Mouse (Mus musculus) midbrain, embryonic 10.5 days (tissue): ENCODE results near the gene D10Wsu102e. TPM values are rescaled to one million over a fixed set of nuclear protein-coding genes. Genes with fewer than 3 reads are reported as not detected.
A peak's percentile ranks its signal among the peaks of the same experiment; 100 is the strongest.
"Not testable (repeated sequence)": the region's sequence is repeated elsewhere in the genome, so short reads cannot be mapped to it uniquely, and the experiment has no call there.

ENCODE experiments used
- DNase-seq: peaks from one replicate; pipeline ENCODE4 v3.0.0-alpha.2; 2017; ENCODE audit warnings: low spot score
- H3K27ac ChIP-seq: fragments of 300-500 bp; sonication (generic); replicated peaks from 2 replicates; pipeline ENCODE4 v1.5.1; 2016; ENCODE audit warnings: mild to moderate bottlenecking
- H3K27me3 ChIP-seq: fragments of 300-500 bp; sonication (generic); 2 replicates; pipeline ENCODE4 v1.6.1; 2016; ENCODE audit warnings: low read depth, mild to moderate bottlenecking; ENCODE audit not compliant: poor library complexity, severe bottlenecking
- H3K36me3 ChIP-seq: fragments of 300-500 bp; sonication (generic); 2 replicates; pipeline ENCODE4 v1.6.1; 2016; ENCODE audit warnings: mild to moderate bottlenecking, moderate library complexity
- H3K4me1 ChIP-seq: fragments of 300-500 bp; sonication (generic); 2 replicates; pipeline ENCODE4 v1.6.1; 2016
- H3K4me3 ChIP-seq: fragments of 300-500 bp; sonication (generic); 2 replicates; pipeline ENCODE4 v1.5.1; 2016; ENCODE audit warnings: mild to moderate bottlenecking, moderate library complexity
- H3K9me3 ChIP-seq: fragments of 300-500 bp; sonication (generic); replicated peaks from 2 replicates; pipeline ENCODE4 v1.6.1; 2016; ENCODE audit warnings: mild to moderate bottlenecking
- WGBS: fragments of 180-500 bp; shearing (Covaris S2); methylation state at CpG from one replicate; pipeline ENCODE4 v1.1.7; 2016; 5-methylcytosine and 5-hydroxymethylcytosine counted together
- polyA plus RNA-seq: library from polyadenylated mRNA; unstranded; fragments of >200 nt; fragmentation: Nextera tagmentation; extraction: Ambion mirVana; gene quantifications from 2 replicates; pipeline ENCODE4 v1.2.1, GENCODE M21; 2016

Gene D10Wsu102e
- polyA plus RNA-seq, 1 experiment from 2014 or later = 1.2 TPM

- H3K4me3 ChIP-seq = no peak overlapping the region
- peaks cover 7% of the 10 kb centered on the region for H3K4me1 ChIP-seq
- 90% methylated on average over 11 of the region's 11 CpGs for WGBS
- no peaks in the 10 kb centered on the region for H3K9me3 ChIP-seq
- H3K36me3 ChIP-seq = no peaks in the 10 kb centered on the region
- DNase-seq = no peak
- peaks cover 47% of the 10 kb centered on the region for H3K27me3 ChIP-seq
- H3K27ac ChIP-seq = no peak overlapping the region
Measured at GRCm38 (mm10) chr10:83332581-83332980, 27.4 kb upstream of the D10Wsu102e start.

- Histone ChIP-seq H3K36me3 (no peaks in the 10 kb centered on the region), H3K27ac (no peak overlapping the region), H3K27me3 (peaks cover 74% of the 10 kb centered on the region), H3K9me3 (no peaks in the 10 kb centered on the region), H3K4me1 (peaks cover 10% of the 10 kb centered on the region), H3K4me3 (no peak overlapping the region)
- WGBS = 32% methylated on average over 7 of the region's 7 CpGs
- no peak for DNase-seq
Measured at GRCm38 (mm10) chr10:83336336-83336735, 23.7 kb upstream of the D10Wsu102e start.

- peak within 1 kb of the TSS; percentile 75 for H3K27ac ChIP-seq
- H3K36me3 ChIP-seq = no peaks in the 10 kb centered on the region
- H3K4me1 ChIP-seq = peaks cover 10% of the 10 kb centered on the region
- H3K4me3 ChIP-seq = peak within 1 kb of the TSS; percentile 70
- peaks cover 71% of the 10 kb centered on the region for H3K27me3 ChIP-seq
- no peaks in the 10 kb centered on the region for H3K9me3 ChIP-seq
- WGBS = under 1% methylated on average over 101 of the region's 102 CpGs
- DNase-seq = peak; percentile 74
Measured at GRCm38 (mm10) chr10:83337159-83337951, 22.7 kb upstream of the D10Wsu102e start, which contains the start of gene Slc41a2. Gene Slc41a2 (minus strand): TSS chr10:83337882.

- peaks cover 67% of the 10 kb centered on the region for H3K27me3 ChIP-seq
- H3K36me3 ChIP-seq = no peaks in the 10 kb centered on the region
- DNase-seq = no peak
- H3K27ac ChIP-seq = 0 out of 2 replicates have a peak overlapping the region, but pooled peaks have one; percentile 75
- 50% methylated on average over 8 of the region's 9 CpGs for WGBS
- peak overlapping the region; percentile 70 for H3K4me3 ChIP-seq
- H3K9me3 ChIP-seq = no peaks in the 10 kb centered on the region
- peaks cover 10% of the 10 kb centered on the region for H3K4me1 ChIP-seq
Measured at GRCm38 (mm10) chr10:83337971-83338598, 21.9 kb upstream of the D10Wsu102e start.

GRCm38 (mm10) chr10:83341226-83341625 is 18.8 kb upstream of the D10Wsu102e start:
- no peak for DNase-seq
- Histone ChIP-seq H3K27ac (no peak overlapping the region), H3K4me3 (no peak overlapping the region), H3K27me3 (peaks cover 39% of the 10 kb centered on the region), H3K9me3 (no peaks in the 10 kb centered on the region), H3K36me3 (no peaks in the 10 kb centered on the region), H3K4me1 (peaks cover 17% of the 10 kb centered on the region)
- WGBS = 30% methylated on average over 2 of the region's 2 CpGs

- no peaks in the 10 kb centered on the region for H3K9me3 ChIP-seq
- no peak overlapping the region for H3K27ac ChIP-seq
- no peak overlapping the region for H3K4me3 ChIP-seq
- H3K4me1 ChIP-seq = peaks cover 12% of the 10 kb centered on the region
- H3K27me3 ChIP-seq = peaks cover 21% of the 10 kb centered on the region
- WGBS = 95% methylated on average over 5 of the region's 5 CpGs
- no peaks in the 10 kb centered on the region for H3K36me3 ChIP-seq
- DNase-seq = no peak
Measured at GRCm38 (mm10) chr10:83343171-83343570, 16.9 kb upstream of the D10Wsu102e start.

GRCm38 (mm10) chr10:83343828-83344685 is 16.0 kb upstream of the D10Wsu102e start:
- 65% methylated on average over 2 of the region's 2 CpGs for WGBS
- no peak for DNase-seq

GRCm38 (mm10) chr10:83345693-83346358 is 14.2 kb upstream of the D10Wsu102e start:
- Histone ChIP-seq H3K9me3 (no peaks in the 10 kb centered on the region), H3K4me1 (peaks cover 12% of the 10 kb centered on the region), H3K27me3 (no peaks in the 10 kb centered on the region), H3K4me3 (no peak overlapping the region), H3K36me3 (no peaks in the 10 kb centered on the region), H3K27ac (no peak overlapping the region)
- WGBS = 44% methylated on average over 7 of the region's 7 CpGs
- no peak for DNase-seq

More at GRCm38 (mm10) chr10:83343828-83344685, 16.0 kb upstream of the D10Wsu102e start:
- Histone ChIP-seq H3K36me3 (no peaks in the 10 kb centered on the region), H3K9me3 (no peaks in the 10 kb centered on the region), H3K4me1 (peaks cover 12% of the 10 kb centered on the region), H3K27me3 (peaks cover 14% of the 10 kb centered on the region), H3K27ac (no peak overlapping the region), H3K4me3 (no peak overlapping the region)

GRCm38 (mm10) chr10:83346359-83346736 is 13.7 kb upstream of the D10Wsu102e start:
- Histone ChIP-seq H3K4me3 (no peak overlapping the region), H3K4me1 (peaks cover 12% of the 10 kb centered on the region), H3K9me3 (no peaks in the 10 kb centered on the region), H3K27me3 (no peaks in the 10 kb centered on the region), H3K27ac (no peak overlapping the region), H3K36me3 (no peaks in the 10 kb centered on the region)
- DNase-seq = no peak
- WGBS = 79% methylated on average over 5 of the region's 5 CpGs

GRCm38 (mm10) chr10:83347494-83347893 is 12.5 kb upstream of the D10Wsu102e start:
- no peak for DNase-seq
- Histone ChIP-seq H3K27me3 (no peaks in the 10 kb centered on the region), H3K9me3 (no peaks in the 10 kb centered on the region), H3K4me1 (peaks cover 12% of the 10 kb centered on the region), H3K4me3 (no peak overlapping the region), H3K27ac (no peak overlapping the region), H3K36me3 (no peaks in the 10 kb centered on the region)
- 24% methylated on average over 7 of the region's 7 CpGs for WGBS

- peaks cover 5% of the 10 kb centered on the region; the same call in 1 of the 2 replicates for H3K4me1 ChIP-seq
- WGBS = 89% methylated on average over 2 of the region's 2 CpGs
- H3K27me3 ChIP-seq = no peaks in the 10 kb centered on the region
- no peaks in the 10 kb centered on the region for H3K9me3 ChIP-seq
- no peak for DNase-seq
- H3K36me3 ChIP-seq = no peaks in the 10 kb centered on the region
- no peak overlapping the region for H3K4me3 ChIP-seq
- H3K27ac ChIP-seq = no peak overlapping the region
Measured at GRCm38 (mm10) chr10:83350689-83351088, 9.3 kb upstream of the D10Wsu102e start.

GRCm38 (mm10) chr10:83351779-83352178 is 8.2 kb upstream of the D10Wsu102e start:
- H3K27ac ChIP-seq, H3K4me3 ChIP-seq, H3K4me1 ChIP-seq, H3K9me3 ChIP-seq, DNase-seq, H3K27me3 ChIP-seq, H3K36me3 ChIP-seq: not testable (repeated sequence)
- 82% methylated on average over 4 of the region's 4 CpGs for WGBS
